Mouse (Mus musculus): ENCODE data around the gene Stk11ip.

DNA sequence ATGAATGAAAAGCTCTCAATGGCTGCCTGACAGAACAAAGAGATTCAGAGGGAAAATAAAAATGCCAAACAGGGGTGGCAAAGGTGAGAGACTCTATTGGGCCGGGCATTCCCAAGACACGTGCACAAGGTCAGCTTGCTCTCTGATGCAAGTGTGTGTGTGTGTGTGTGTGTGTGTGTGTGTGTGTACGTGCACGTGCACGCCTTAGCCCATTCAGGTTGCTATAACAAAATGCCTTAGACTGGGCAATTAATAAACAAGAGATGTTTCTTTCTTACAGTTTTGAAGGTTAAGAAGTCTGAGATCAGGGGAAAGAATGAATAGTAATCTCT is 61.3 kb downstream of the Stk11ip start:
- TF ChIP-seq CTCF (IDR thresholded peaks at IDR 0.05; ENCODE audit: insufficient read depth, low read length) (no peak), POLR2A (IDR thresholded peaks at IDR 0.05; ENCODE audit: borderline replicate concordance, extremely low read depth, low read depth, low read length) (no peak)
